Mouse (Mus musculus): ENCODE data around the gene Cd9.

Gene Cd9

GRCm38 (mm10) chr6:125494092-125494871 lies at the start of gene Cd9:
TSS of gene Cd9 (minus strand) at chr6:125494791.
- DNase-seq: peak in 1 of 2 experiments; percentile 66

- no peak for DNase-seq
These were observed 46.7 kb upstream of the Cd9 start for GRCm38 (mm10) chr6:125541296-125541695.

DNA sequence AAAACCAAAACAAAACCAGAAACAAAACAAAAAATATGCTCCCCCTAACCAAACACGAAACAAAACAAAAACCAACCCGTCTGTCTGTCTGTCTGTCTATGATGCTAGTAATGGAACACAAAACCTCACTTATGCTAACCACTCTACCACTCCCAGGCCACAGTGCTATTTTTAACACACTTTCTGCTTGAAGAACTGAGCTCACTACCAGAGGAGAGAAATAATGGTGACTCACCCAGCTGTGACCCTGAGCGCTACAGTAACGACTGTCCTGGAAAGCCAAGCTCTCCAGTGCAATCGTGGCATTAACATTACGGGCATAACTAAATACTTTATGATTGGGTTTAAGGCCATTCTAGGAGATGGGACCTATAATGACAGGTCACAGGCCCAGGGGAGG lies 46.2 kb upstream of the Cd9 start:
- no peak for DNase-seq

DNA sequence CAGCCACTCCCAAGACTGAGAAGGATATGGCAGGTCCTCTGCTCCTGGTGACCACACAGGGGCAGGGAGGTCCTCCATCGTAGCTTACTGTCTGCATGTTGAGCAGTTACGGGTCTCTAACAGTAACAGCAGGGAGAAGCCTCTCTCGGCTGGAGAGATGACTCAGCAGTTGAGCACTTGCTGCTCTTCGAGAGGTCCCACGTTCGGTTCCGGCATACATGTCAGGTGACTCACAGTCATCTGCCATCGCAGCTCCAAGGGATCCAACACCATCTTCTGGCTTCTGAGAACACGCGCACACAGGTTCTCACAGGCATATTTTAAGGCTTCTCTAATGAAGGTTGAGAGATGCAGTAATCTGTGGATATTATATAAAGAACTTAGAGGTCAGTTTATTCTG lies 45.6 kb upstream of the Cd9 start:
- DNase-seq: no peak

DNA sequence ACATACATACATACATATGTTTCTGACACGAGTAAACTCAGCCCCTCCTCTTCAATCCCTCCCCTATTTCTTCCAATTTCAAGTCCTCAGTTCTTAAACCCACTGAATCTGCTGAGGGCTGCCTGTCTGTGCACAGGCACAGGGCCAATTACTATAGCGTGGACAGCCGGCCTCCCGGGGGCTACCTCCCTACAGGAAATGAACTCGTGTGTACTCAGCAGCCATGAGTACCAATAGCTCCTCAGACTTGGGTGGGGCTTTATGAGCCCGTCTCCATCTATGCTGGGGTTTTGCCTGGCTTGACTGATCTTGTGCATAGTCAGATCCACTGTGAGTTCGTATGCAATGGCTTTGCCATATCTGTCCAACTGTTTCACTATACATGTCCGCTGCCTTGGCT lies 44.8 kb upstream of the Cd9 start:
- no peak for DNase-seq

- DNase-seq: no peak
These were observed 43.9 kb upstream of the Cd9 start for GRCm38 (mm10) chr6:125538469-125538868.

DNA sequence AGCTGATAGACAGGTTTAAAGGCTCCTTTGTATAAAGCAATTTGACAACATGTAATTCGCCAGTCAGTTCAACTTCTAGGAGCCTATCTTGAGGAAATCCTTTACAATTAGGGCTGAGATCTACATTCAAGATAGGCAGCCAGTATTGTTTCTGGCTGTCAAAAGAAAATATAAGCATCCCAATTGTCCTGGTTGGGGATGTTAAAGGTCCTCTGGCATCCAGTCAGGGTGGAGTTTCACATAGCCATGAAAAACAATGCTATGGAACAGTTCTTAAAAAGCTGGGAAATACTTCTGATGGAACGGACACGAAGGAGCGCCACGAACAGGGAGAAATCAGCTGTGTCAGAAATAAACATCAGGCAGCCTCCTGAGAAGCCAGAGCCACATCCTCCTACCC lies 40.4 kb upstream of the Cd9 start:
- DNase-seq: no peak

- DNase-seq: no peak
These were observed 38.6 kb upstream of the Cd9 start for GRCm38 (mm10) chr6:125533104-125533650.

- DNase-seq: peak; percentile 24 to 31
These were observed 34.9 kb upstream of the Cd9 start for GRCm38 (mm10) chr6:125529479-125529878.

DNA sequence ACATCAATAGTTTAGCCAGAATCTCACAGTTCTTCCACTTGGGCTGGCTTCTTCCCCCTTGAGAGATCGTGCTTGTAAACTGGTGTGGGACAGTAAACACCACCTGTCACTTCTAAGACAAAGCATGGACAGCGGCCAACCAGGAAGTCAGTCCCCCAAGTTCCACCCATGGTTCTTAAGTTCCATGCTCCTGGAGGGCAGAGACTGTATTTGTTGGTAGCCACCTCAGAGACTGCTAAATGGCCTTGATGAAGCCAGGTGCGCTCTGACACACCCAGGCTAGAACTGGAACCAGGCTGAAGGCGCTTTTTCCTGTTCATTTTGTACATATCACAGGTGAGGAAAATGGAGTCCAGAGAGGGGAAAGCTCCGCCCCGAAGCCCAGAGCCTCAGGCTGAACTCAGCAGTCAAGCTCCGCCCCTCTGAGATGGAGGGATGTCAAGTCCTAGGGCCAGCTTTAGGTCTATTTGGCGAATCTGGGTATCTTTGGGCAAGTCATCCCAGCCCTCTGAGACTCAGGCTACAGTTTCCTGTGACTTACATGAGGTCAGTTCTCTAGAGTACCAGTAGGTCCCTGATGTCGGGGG lies 34.1 kb upstream of the Cd9 start:
- no peak for DNase-seq

- no peak for DNase-seq
These were observed 31.5 kb upstream of the Cd9 start for GRCm38 (mm10) chr6:125526066-125526465.

GRCm38 (mm10) chr6:125524027-125524426 lies 29.4 kb upstream of the Cd9 start:
- DNase-seq: no peak

- no peak for DNase-seq
These were observed 27.1 kb upstream of the Cd9 start for GRCm38 (mm10) chr6:125521558-125522193.

DNA sequence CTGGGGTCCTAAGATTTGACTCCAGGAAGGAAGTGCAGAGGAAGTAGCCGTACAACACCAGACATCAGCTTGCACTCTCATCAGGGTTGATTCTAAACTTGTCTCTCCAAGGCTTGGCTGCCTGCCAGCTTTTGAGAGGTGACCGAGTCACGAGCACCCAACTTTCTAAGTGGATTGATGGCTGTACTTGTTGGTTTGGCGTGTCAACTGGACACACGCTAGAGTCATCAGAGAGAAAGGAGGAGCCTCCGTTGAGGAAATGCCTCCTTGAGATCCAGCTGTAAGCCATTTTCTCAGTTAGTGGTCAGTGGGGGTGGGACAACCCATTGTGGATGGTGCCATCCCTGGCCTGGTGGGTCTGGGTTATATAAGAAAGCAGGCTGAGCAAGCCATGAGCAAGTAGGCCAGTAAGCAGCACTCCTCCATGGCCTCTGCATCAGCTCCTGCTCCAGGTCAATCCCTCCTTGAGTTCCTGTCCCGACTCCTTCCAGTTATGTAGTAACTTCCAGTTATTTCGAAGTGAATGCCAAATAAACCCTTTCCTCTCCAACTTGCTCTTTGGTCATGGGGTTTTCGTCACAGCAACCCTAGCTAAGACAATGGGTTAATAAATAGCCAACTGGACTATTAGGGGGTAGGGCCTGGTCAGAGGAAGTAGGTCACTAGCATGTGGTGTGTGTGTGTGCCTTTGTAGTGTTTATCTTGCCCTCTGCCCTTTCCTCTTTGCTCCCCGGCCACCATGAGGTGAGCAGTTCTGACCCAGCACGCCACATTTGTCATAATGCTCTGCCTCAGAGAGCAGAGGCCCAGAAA lies 21.1 kb upstream of the Cd9 start:
- peak; percentile 65 to 86 for DNase-seq

DNA sequence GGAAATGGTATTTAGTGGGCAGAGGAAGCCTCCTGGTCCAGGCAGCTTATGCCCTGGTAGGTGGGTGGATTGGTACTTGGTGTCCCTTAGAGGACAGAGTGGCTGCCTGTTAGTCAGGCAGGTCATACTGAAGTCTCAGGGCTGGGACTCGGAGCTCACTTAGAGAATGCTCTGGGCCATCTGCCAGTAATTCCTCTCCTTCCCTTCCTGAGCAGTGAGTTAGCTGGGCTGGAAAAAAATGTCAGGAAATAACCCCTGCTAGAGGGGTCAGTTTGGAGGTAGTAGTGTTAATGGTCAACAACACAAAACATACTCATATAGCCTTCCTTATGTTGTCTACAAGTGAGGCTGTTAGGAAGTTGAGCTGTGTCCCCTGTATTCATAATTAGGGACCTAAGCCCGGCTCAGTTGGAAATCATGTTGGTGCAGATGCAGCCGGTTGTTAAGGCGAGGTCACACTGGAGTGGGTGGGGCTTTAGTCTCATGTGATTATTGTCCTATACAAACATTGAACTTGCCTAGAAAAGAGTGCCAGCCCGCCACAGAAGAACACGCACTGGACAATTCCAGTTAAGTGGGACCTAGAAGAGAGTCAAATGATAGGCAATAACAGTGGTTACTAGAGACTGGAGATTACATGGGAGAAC lies 18.5 kb upstream of the Cd9 start:
- peak; percentile 66 to 69 for DNase-seq

GRCm38 (mm10) chr6:125511196-125511595 lies 16.6 kb upstream of the Cd9 start:
- no peak for DNase-seq

GRCm38 (mm10) chr6:125510645-125511044 lies 16.1 kb upstream of the Cd9 start:
- no peak for DNase-seq

DNA sequence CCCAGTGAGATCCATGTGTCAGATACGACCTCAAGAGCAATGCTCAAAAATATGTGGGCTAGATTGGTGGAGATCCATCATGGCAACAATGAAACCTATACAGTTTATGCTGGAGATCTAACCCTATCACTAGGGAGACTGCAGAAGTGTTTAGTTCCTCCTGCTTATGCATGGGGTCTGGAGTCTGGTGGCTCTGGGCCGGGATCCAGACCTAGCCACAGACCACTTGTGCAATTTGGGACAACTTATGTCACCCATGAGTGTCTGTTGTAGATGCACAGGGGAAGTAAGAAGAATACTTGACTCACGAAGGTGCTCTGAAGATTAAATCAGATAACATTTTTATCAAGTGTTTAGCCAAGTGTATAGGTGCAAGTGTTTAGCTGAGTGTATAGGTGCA lies 15.2 kb upstream of the Cd9 start:
- no peak for DNase-seq

- DNase-seq: no peak
These were observed 11.8 kb upstream of the Cd9 start for GRCm38 (mm10) chr6:125506427-125506826.

DNA sequence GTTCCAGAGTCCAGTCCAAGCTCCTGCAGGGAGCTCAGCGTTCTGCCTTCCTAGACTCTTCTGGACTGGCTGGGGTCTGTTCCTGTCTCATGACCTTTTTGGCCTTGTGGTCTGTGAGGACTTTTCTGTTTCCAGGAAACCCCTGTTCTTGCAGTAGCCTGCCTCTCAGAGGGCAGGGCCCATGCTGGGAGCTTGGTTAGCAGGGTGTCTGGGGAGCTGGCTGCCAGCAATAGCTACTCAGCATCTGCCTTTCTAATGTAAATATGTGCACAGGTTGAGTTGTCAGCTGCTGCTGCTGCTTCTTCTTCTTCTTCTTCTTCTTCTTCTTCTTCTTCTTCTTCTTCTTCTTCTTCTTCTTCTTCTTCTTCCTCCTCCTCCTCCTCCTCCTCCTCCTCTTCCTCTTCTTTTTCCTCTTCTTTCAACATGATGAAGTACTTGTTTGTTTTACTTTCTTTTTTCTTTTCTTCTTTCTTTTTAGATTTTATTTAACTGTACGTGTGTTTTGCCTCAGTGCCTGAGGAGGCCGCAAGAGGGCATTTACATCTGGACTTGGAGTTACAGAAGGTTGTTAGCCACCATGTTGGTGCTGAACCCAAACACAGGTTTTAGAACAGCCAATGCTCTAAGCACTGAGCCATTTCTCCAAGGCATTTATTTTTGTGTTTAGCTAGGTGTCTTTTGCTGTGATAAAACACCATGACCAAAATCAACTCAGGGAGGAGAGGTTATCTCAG lies 10.2 kb upstream of the Cd9 start:
- DNase-seq: no peak

GRCm38 (mm10) chr6:125503186-125503802 lies 8.7 kb upstream of the Cd9 start:
- DNase-seq: no peak
